Mouse (Mus musculus) intestine, postnatal 0 days (tissue): ENCODE results near the gene Fam102a. TPM values are rescaled to one million over a fixed set of nuclear protein-coding genes. Genes with fewer than 3 reads are reported as not detected.
A peak's percentile ranks its signal among the peaks of the same experiment; 100 is the strongest.

Source experiments
- ATAC-seq: fragments of 200-750 bp; cut with Nextera tagmentation; 2 replicates; pipeline ENCODE4 v1.8.0; 2017; ENCODE audit warnings: mild to moderate bottlenecking, moderate TSS enrichment, moderate library complexity
- H3K27ac ChIP-seq: fragments of 300-500 bp; sonication (generic); 2 replicates; pipeline ENCODE4 v1.5.1; 2014; ENCODE audit warnings: mild to moderate bottlenecking, low read depth, low read length, moderate library complexity
- H3K27me3 ChIP-seq: fragments of 300-500 bp; sonication (generic); replicated peaks from 2 replicates; pipeline ENCODE4 v1.6.1; 2014; ENCODE audit warnings: low read length, mixed read lengths; ENCODE audit not compliant: control insufficient read depth, insufficient read depth
- H3K36me3 ChIP-seq: fragments of 300-500 bp; sonication (generic); 2 replicates; pipeline ENCODE4 v1.6.1; 2014; ENCODE audit warnings: mild to moderate bottlenecking, moderate library complexity; ENCODE audit not compliant: control insufficient read depth, insufficient read depth
- H3K4me1 ChIP-seq: fragments of 300-500 bp; sonication (generic); replicated peaks from 2 replicates; pipeline ENCODE4 v1.6.1; 2014; ENCODE audit warnings: antibody characterized with exemption, low read length, mixed read lengths; ENCODE audit not compliant: control insufficient read depth, insufficient read depth
- H3K4me2 ChIP-seq: fragments of 300-500 bp; sonication (generic); replicated peaks from 2 replicates; pipeline ENCODE4 v1.6.1; 2014; ENCODE audit warnings: low read depth, mild to moderate bottlenecking, moderate library complexity
- H3K4me3 ChIP-seq: fragments of 300-500 bp; sonication (generic); 2 replicates; pipeline ENCODE4 v1.5.1; 2014; ENCODE audit warnings: low read depth, low read length
- H3K9ac ChIP-seq: fragments of 300-500 bp; sonication (generic); 2 replicates; pipeline ENCODE4 v1.6.1; 2014; ENCODE audit warnings: mild to moderate bottlenecking, low read depth, low read length
- H3K9me3 ChIP-seq: fragments of 300-500 bp; sonication (generic); 2 replicates; pipeline ENCODE4 v1.6.1; 2016; ENCODE audit warnings: mixed run types; ENCODE audit not compliant: control insufficient read depth
- CTCF ChIP-seq: sonication (generic); IDR thresholded peaks from 2 replicates; pipeline ENCODE4 v1.5.1; 2016; ENCODE audit warnings: low read depth, mild to moderate bottlenecking, control low read depth, antibody characterized with exemption, moderate library complexity
- WGBS: fragments of 180-500 bp; shearing (Covaris S2); extraction: QIAGEN DNeasy Blood & Tissue Kit; methylation state at CpG from one replicate; pipeline ENCODE4 v1.1.7; 2014; 5-methylcytosine and 5-hydroxymethylcytosine counted together
- polyA plus RNA-seq: library from polyadenylated mRNA; unstranded; fragments of >200 nt; fragmentation: Nextera tagmentation; extraction: Ambion mirVana; gene quantifications from 2 replicates; pipeline ENCODE4 v1.2.1, GENCODE M21; 2015

Fam102a gene
- polyA plus RNA-seq, 1 experiment from 2014 or later: 18.0 TPM

DNA sequence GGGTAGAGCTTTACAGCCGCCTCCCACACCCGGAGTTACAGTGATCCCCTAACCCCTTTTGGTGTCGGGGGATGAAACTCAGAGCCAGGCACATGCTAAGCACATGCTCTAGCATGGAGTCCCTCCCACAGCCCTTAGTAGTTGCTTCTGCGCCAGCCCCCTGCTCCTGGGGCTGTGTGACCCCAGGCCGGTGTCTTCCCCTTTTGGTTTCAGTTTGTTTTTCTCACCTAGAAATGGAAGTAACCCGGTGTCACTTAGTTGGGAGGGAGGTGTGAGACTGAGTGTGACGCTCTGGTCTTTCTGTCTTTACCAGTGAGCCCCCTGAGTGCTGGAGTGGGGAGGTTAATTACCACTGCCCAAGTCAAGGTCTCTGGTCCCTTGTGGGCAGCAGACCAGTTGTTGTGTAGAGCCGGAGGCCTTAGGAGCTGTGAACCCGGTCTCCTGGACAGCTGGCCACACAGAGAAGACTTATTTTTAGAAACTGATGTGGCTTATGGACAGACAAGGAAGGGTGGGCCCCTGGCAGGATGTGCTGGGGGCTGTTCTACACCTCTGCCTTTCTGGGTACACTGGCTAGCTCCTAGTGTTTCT, 52.7 kb downstream of the Fam102a start:
- Histone ChIP-seq H3K27ac (no peak overlapping the region), H3K9me3 (no peaks in the 10 kb centered on the region), H3K4me2 (peak overlapping the region; percentile 65), H3K4me3 (peak overlapping the region; percentile 43), H3K27me3 (0 out of 2 replicates have a peak, but pooled peaks cover 4% of the 10 kb centered on the region), H3K4me1 (peaks cover 2% of the 10 kb centered on the region; the same call in 1 of the 2 replicates), H3K9ac (0 out of 2 replicates have a peak overlapping the region, but pooled peaks have one; percentile 41), H3K36me3 (no peaks in the 10 kb centered on the region)
- 55% methylated on average over 9 of the region's 9 CpGs for WGBS
- TF ChIP-seq CTCF: no peak
- no peak for ATAC-seq

DNA sequence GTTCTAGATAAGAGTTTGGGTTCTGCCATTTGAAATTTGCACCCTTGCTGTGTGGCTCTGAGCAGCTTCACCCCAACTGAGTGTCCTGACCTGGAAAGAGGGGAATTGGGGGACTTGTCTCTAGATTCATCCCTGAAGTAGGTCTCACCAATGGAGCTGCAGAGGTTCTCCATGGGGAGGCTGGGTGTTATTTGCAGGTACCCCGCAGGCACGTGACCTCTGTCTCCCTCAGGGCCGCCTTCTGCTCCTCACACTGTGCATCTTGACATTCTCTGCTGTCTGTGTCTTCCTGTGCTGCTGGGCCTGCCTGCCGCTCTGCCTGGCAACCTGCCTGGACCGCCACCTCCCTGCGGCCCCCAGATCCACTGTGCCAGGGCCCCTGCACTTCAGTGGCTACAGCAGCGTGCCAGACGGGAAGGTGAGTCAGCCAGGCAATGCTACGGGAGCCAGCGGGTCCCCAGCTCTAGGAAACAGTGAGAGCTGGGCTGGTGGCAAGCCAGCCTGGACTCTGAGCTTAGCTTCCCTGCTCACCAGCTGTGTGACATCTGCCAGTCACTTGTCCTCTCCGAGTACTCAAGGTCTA, 54.2 kb downstream of the Fam102a start:
- no peak overlapping the region for H3K9ac ChIP-seq
- no peaks in the 10 kb centered on the region for H3K36me3 ChIP-seq
- no peak overlapping the region for H3K4me3 ChIP-seq
- WGBS: 59% methylated on average over 11 of the region's 11 CpGs
- H3K4me2 ChIP-seq: no peak overlapping the region
- TF ChIP-seq CTCF: no peak
- no peaks in the 10 kb centered on the region for H3K9me3 ChIP-seq
- no peaks in the 10 kb centered on the region for H3K27me3 ChIP-seq
- H3K27ac ChIP-seq: no peak overlapping the region
- no peak for ATAC-seq
- H3K4me1 ChIP-seq: no peaks in the 10 kb centered on the region

GRCm38 (mm10) chr2:32590224-32590623, 55.1 kb downstream of the Fam102a start:
- Histone ChIP-seq H3K4me3 (no peak overlapping the region), H3K4me2 (no peak overlapping the region), H3K36me3 (peaks cover 8% of the 10 kb centered on the region; the same call in 1 of the 2 replicates), H3K4me1 (no peaks in the 10 kb centered on the region), H3K9me3 (no peaks in the 10 kb centered on the region), H3K9ac (no peak overlapping the region), H3K27me3 (no peaks in the 10 kb centered on the region), H3K27ac (no peak overlapping the region)
- TF ChIP-seq CTCF: no peak
- ATAC-seq: no peak
- 81% methylated on average over 10 of the region's 10 CpGs for WGBS

GRCm38 (mm10) chr2:32591249-32591648, 56.1 kb downstream of the Fam102a start:
- Histone ChIP-seq H3K4me1 (no peaks in the 10 kb centered on the region), H3K4me3 (no peak overlapping the region), H3K9me3 (no peaks in the 10 kb centered on the region), H3K4me2 (no peak overlapping the region), H3K27me3 (no peaks in the 10 kb centered on the region), H3K9ac (no peak overlapping the region), H3K27ac (no peak overlapping the region), H3K36me3 (peaks cover 10% of the 10 kb centered on the region; the same call in 1 of the 2 replicates)
- WGBS: 77% methylated on average over 6 of the region's 6 CpGs
- TF ChIP-seq CTCF: no peak
- ATAC-seq: no peak

DNA sequence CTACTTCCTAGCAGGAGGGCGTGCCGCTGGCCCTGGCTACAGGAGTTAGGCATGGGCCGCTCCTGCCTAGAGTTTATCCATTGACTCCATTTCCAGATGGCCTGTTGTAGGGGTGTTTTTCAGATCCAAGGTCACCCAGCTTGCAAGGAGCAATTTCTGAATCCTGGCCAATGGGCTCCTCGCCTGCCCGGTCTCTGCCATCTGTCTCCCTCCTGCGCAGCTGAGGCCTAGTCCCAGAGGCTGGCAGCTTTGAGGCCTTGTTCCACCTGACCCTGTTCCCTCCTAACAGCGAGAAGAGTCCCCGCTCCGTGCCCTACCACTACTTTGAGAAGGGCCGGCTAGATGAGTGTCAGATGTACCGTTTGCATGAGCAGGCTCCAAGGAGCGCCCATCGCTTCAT, 61.6 kb downstream of the Fam102a start:
- ATAC-seq: no peak
- H3K27me3 ChIP-seq: no peaks in the 10 kb centered on the region
- H3K9ac ChIP-seq: no peak overlapping the region
- H3K36me3 ChIP-seq: peaks cover 13% of the 10 kb centered on the region
- H3K4me3 ChIP-seq: no peak overlapping the region
- H3K9me3 ChIP-seq: no peaks in the 10 kb centered on the region
- H3K4me2 ChIP-seq: no peak overlapping the region
- no peak overlapping the region for H3K27ac ChIP-seq
- H3K4me1 ChIP-seq: no peaks in the 10 kb centered on the region
- 91% methylated on average over 13 of the region's 13 CpGs for WGBS
- no peak for TF ChIP-seq CTCF

DNA sequence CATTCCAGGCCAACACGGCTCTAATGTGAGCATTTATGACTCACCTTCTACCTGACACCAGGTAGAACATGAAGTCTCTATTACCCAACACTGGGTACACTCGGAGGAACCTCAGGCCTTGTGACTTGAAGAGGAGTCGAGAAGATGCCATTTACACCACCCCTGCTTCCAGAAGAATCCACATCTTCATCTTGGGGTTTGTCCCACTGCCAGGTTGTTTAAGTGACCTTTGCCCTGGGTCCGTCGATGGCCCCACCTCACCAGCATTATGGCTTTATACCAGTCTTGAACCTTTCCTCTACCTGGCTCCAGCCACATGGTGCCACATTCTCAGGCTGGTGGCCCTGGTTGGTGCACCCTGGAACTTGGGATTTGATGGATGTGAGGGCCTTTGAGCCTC, 62.1 kb downstream of the Fam102a start:
- TF ChIP-seq CTCF: no peak
- Histone ChIP-seq H3K9ac (no peak overlapping the region), H3K27me3 (no peaks in the 10 kb centered on the region), H3K4me3 (no peak overlapping the region), H3K27ac (peak overlapping the region; percentile 31; the same call in 1 of the 2 replicates), H3K4me1 (no peaks in the 10 kb centered on the region), H3K4me2 (no peak overlapping the region), H3K36me3 (peaks cover 13% of the 10 kb centered on the region), H3K9me3 (no peaks in the 10 kb centered on the region)
- WGBS: 58% methylated on average over 5 of the region's 5 CpGs
- peak; percentile 31; the same call in 1 of the 2 replicates for ATAC-seq
